Mouse (Mus musculus): ENCODE measurements around the gene Rpa1.

DNA sequence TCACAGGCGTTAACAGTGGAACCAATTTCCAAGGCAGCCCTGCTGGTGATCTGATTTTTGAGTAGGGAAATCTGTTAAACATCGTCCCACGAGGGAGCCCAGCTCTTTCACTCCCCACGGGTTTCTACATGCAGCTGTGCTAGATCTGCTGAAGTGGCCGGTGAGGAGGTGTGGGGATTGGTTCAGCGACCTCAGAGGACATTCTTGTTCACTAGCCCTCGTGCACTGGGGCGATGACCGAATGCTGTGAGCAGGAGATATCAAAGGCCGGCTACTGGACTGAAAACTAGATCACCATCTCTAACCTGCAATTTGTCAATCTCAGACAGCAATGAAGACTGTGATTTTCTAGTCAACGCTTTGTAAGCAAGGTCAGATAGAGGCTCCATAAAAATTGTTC is 49.6 kb downstream of the Rpa1 start:
- TF ChIP-seq POLR2A (IDR thresholded peaks at IDR 0.05; ENCODE audit: extremely low read depth, insufficient read depth, low read length): no peak
- no peak for TF ChIP-seq CTCF (IDR thresholded peaks at IDR 0.05; ENCODE audit: low read depth, low read length)
